Mouse (Mus musculus) olfactory bulb, adult 2 months (tissue): ENCODE measurements at regions not wholly inside any gene's neighbourhood (a gene's known extent, or its start where the extent isn't known, plus 50 kb on each side); places are given as distances from the start of the nearest gene placed in this dataset.

Experiments
- H3K27ac ChIP-seq: fragments of 200-500 bp; 2 replicates; pipeline ENCODE4 v1.5.1; 2012; ENCODE audit warnings: low read depth, low read length; ENCODE audit not compliant: insufficient read depth
- H3K4me1 ChIP-seq: fragments of 200-500 bp; 2 replicates; pipeline ENCODE4 v1.6.1; 2012; ENCODE audit warnings: low read length; ENCODE audit not compliant: control insufficient read depth, insufficient read depth
- H3K4me3 ChIP-seq: fragments of 200-500 bp; 2 replicates; pipeline ENCODE4 v1.5.1; 2012; ENCODE audit warnings: mild to moderate bottlenecking, low read depth, low read length, moderate library complexity; ENCODE audit not compliant: insufficient read depth
- CTCF ChIP-seq: fragments of 200-500 bp; IDR thresholded peaks from 2 replicates; pipeline ENCODE4 v1.5.1; 2012; ENCODE audit warnings: low read depth, mild to moderate bottlenecking, low read length, moderate library complexity; ENCODE audit not compliant: insufficient read depth
- POLR2A ChIP-seq: fragments of 200-500 bp; IDR thresholded peaks from 2 replicates; pipeline ENCODE4 v1.6.1; 2012; ENCODE audit warnings: mild to moderate bottlenecking, low read depth, low read length, moderate library complexity; ENCODE audit not compliant: insufficient read depth
- WGBS: fragments of 180-500 bp; shearing (Covaris S2); methylation state at CpG from one replicate; pipeline ENCODE4 v1.1.7; 2018; 5-methylcytosine and 5-hydroxymethylcytosine counted together

DNA sequence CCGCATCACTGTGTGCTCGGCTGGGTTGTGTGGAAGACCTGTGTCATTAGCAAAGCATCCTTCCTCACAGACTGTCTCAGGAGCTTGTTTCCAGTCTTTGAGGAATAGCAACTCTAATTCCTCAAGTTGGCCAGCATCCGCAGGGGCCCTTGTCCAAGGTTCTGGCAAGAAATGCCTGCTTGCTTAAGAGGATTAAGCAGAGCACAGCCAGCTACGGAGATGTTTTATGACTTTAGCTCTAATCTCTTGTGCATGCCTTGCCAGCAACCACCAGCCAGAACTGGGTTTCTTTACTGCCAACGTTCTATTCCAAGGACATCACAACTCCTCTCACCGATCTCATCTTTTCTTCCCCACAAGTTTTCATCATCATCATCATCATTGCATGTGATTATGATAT is 599.0 kb upstream of the Gm19410 start:
- no peak for TF ChIP-seq POLR2A
- no peak for TF ChIP-seq CTCF
- 70% methylated on average over 6 of the region's 6 CpGs for WGBS
- Histone ChIP-seq H3K4me1 (no peaks in the 10 kb centered on the region), H3K27ac (no peak overlapping the region), H3K4me3 (no peak overlapping the region)

DNA sequence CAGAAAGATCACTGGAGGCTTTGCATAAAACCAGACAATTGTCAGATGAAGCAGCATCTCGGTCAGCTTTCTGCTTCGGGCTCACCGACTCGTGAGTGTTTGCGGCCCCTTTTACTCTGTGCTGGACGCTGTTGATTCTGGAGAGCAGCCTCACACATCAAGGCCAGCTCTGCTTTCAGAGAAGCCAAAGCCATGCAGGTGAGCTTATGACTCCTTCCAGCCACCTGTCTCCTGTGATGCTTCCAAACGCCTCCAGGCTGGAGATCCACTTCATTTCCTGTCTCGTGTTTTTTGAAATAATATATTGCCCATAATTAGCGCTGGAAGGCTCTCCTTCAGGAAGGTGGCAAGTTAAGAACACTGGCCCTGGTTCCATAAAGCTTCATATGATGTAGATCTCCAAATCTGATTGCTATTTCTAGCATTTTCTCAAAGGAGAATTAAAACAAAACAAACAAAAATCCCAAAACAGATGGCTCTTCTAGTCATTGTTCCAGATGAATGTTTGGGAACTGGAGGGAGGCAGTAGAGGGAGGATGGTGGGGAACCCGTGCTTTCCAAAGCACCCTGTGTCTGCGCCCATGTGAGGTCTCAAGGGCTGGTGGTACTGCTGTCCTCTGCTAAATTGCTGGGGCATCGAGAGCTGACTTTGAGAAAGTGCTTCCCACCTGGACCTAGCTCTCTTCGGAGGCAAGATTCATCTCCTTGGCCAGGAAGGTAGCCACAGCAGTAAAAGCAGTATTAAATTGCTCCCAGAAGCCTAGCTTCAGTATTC is 593.9 kb upstream of the Gm19410 start:
- Histone ChIP-seq H3K27ac (no peak overlapping the region), H3K4me1 (no peaks in the 10 kb centered on the region), H3K4me3 (no peak overlapping the region)
- WGBS, result 89% methylated on average over 13 of the region's 13 CpGs
- no peak for TF ChIP-seq CTCF
- no peak for TF ChIP-seq POLR2A

DNA sequence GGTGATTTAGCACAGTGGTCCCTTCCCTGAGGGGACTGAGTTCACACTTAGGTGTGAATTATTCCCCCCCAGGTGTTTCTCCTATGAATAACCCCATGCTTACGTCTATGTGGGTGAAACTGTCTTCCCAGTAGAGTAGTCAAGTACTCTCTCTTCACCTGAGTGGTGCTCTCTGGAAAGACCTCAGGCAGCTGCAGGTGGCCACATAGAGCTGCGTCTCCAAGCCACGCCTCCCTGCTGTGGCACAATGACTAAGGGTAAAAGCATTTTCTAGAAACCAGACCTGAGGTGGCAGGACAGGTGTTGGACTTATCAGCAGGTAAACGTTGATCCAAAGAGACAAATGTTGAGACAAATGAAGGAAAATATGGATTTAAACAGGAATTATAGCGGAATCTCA is 588.3 kb upstream of the Gm19410 start:
- WGBS, result 78% methylated on average over 5 of the region's 5 CpGs
- Histone ChIP-seq H3K27ac (no peak overlapping the region), H3K4me3 (no peak overlapping the region), H3K4me1 (no peaks in the 10 kb centered on the region)
- TF ChIP-seq CTCF (no peak), POLR2A (no peak)

DNA sequence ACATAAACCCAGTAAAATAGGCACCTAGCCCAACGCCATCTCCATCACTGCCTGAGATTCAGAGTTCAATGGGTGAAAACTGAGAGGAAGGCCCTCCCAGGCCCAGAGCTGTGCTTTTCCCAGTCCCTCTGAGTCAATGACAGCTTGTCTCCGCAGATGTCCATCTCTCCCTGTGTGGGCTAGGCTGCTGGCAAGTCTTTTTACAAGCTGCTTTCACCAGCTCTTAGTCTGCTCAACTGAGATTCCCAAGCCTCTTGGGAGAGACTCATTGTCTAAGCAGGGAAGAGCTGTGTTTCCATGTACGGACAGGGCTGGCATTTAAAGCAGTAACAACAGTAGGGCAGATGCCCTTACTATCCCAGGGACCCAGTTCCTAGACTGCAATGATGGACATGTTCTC is 585.5 kb upstream of the Gm19410 start:
- H3K4me1 ChIP-seq, result no peaks in the 10 kb centered on the region
- TF ChIP-seq CTCF, result no peak
- TF ChIP-seq POLR2A, result no peak
- no peak overlapping the region for H3K4me3 ChIP-seq
- 77% methylated on average over 3 of the region's 3 CpGs for WGBS
- no peak overlapping the region for H3K27ac ChIP-seq

DNA sequence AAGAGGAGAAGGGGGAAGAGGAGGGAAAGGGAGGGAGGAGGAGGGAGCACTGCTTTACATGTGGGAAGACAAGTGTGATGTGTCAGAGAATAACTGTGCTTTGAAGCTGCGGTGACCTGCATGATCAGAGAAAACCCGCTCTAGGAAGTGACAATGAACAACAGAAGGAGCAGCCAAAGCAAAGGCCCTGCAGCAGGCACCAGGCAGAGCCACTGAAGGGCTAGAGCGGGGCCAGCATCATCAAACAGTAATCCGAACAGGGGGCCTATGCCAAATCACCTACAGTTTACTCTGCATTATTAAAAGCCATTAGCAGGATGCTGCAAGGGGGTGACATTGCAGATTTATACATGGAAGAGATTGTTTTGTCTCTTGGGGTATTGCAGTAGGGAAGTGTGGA is 583.4 kb upstream of the Gm19410 start:
- Histone ChIP-seq H3K4me1 (no peaks in the 10 kb centered on the region), H3K4me3 (no peak overlapping the region), H3K27ac (no peak overlapping the region)
- TF ChIP-seq CTCF, result no peak
- TF ChIP-seq POLR2A, result no peak
- 92% methylated on average over 4 of the region's 4 CpGs for WGBS

DNA sequence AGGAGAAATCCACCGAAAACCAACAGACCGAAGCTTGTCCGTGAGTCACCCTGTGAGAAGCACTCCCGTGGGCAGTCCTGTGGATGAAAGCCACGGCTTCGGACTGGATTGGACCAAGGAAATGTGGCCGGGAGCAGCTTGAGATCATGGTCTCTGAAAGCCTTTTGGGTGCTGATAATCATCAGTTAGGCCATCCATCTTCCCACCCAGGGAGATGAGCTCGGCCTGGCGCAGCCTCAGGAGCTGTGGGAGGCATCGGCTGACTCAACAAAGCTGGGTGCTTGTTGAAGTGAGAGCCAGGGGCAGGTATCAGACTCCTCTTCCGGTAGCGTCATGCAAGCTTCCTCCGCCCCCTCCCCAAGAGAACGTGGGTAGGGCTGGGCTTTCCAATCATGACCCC is 582.2 kb upstream of the Gm19410 start:
- H3K4me1 ChIP-seq, result no peaks in the 10 kb centered on the region
- no peak overlapping the region for H3K4me3 ChIP-seq
- TF ChIP-seq POLR2A (no peak), CTCF (no peak)
- WGBS, result 88% methylated on average over 14 of the region's 14 CpGs
- H3K27ac ChIP-seq, result no peak overlapping the region

DNA sequence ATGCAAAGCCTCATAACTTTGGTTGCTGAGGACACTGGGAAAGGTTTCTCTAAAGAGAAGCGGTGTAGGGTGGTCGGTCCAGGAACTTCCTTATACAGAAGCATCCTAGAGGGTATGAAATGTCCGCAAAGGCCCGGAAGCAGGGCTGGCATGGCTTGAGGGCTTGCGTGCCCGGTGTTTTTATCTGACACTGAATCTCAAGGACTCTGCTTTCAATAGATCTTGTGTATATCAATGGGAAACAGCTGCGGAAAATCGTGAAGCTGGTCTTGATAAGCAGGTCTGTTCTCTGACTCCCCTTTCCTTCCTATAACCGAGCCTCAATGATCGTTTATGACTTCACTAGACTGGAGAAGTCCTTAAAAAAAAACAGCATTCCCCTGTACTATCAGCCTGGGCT is 580.4 kb upstream of the Gm19410 start:
- no peak overlapping the region for H3K27ac ChIP-seq
- TF ChIP-seq CTCF (no peak), POLR2A (no peak)
- 83% methylated on average over 10 of the region's 10 CpGs for WGBS
- H3K4me1 ChIP-seq, result no peaks in the 10 kb centered on the region
- H3K4me3 ChIP-seq, result no peak overlapping the region

DNA sequence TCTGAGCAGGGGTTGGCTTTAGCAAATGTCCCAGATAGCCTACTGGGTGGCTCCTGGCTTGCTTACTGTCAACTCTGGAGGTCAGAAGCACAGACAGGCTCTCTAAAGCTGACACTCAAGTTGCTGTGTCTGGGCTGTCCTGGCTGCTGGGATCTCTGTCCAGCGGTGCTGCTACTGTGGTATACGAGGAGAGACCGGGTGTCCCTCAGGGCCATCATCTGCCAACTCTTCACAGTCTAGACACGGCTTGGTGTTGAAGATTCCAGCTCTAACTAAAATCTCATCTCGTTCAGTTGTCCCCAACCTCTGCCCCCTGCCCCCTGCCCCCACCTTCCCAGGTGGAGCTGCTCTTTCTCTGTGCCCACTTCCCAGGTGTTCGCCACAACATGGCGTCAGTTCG is 577.1 kb upstream of the Gm19410 start:
- no peak for TF ChIP-seq CTCF
- TF ChIP-seq POLR2A, result no peak
- Histone ChIP-seq H3K27ac (no peak overlapping the region), H3K4me3 (no peak overlapping the region), H3K4me1 (no peaks in the 10 kb centered on the region)
- 92% methylated on average over 8 of the region's 8 CpGs for WGBS

DNA sequence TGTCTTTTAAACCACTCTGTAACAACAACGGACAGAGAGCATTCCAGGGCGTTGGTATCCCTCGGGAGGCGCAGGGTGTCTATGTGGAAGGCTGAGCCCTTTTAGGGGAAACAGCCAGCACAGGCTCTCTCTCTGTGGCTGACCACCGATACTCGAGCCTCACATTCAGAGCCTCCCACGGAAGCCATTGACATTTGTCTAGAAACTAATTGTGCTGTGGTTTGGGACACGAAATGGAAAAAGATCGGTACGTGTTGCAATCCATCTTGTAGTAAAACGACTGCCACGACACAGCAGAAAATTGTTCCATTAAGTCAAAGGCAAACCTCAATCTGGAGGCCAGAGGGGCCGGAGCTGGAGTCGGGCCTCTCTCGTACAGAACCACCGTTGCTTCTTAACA is 575.9 kb upstream of the Gm19410 start:
- TF ChIP-seq POLR2A, result no peak
- TF ChIP-seq CTCF, result no peak
- no peak overlapping the region for H3K4me3 ChIP-seq
- no peak overlapping the region for H3K27ac ChIP-seq
- no peaks in the 10 kb centered on the region for H3K4me1 ChIP-seq
- WGBS, result 90% methylated on average over 16 of the region's 16 CpGs
